Mouse (Mus musculus) E14TG2a.4 (cell line): ENCODE measurements at regions not wholly inside any gene's neighbourhood (a gene's known extent, or its start where the extent isn't known, plus 50 kb on each side); places are given as distances from the start of the nearest gene placed in this dataset.
A peak's percentile ranks its signal among the peaks of the same experiment; 100 is the strongest.

Experiments
- CTCF ChIP-seq: conservative IDR thresholded peaks from 2 replicates; pipeline ENCODE4 v1.5.1; 2014; ENCODE audit warnings: low read length
- POU5F1 ChIP-seq: IDR thresholded peaks from 2 replicates; pipeline ENCODE4 v1.6.1; 2014; ENCODE audit warnings: low read length, borderline replicate concordance

GRCm38 (mm10) chr16:78644710-78645109 lies 68.2 kb upstream of the D16Ertd472e start:
- TF ChIP-seq CTCF, result peak; percentile 50
- no peak for TF ChIP-seq POU5F1
